Mouse (Mus musculus): Measurements from ENCODE around the gene Fam71a.

The Fam71a gene

DNA sequence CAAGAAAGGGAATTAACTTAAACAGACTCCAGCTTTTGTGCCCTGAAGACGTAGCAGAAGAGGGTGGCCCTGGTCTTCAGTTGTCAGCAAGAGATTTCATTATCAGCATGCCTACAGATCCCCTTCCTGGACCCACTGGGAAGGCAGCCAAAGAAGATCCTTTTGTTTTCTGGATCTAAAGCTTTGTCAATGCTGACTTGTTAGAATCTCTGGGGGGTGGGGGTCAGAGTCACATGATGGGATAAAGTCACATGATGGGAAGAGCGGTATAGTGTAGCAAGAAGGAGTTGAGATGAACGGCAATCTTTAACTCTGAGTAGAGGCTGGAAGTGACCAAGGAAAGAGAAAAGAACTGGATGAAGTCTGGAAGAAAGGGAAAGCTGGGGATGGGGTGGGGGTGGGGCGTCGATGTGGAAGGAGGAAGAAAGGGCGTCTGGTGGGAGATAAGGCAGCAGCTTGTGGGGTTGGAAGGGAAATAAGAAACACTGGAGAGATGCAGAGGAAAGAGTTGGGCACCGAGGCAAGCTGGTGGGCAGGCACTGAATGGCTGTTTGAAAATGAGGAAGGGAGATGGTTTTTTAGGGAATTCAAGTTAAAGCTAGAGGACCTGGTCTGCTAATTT is 25.6 kb downstream of the Fam71a start:
- Histone ChIP-seq H3K4me1 (replicated peaks; ENCODE audit: low read depth, low read length) (peaks cover 12% of the 10 kb centered on the region; the same call in 1 of the 2 replicates), H3K9me3 (ENCODE audit: low read length) (peaks cover 51% of the 10 kb centered on the region), H3K36me3 (ENCODE audit: insufficient read depth, low read length) (no peaks in the 10 kb centered on the region), H3K4me3 (replicated peaks; ENCODE audit: low read length) (no peak overlapping the region), H3K27me3 (ENCODE audit: insufficient read depth, low read length) (no peaks in the 10 kb centered on the region)
- TF ChIP-seq NANOG (IDR thresholded peaks at IDR 0.05; ENCODE audit: borderline replicate concordance, low read length) (no peak), CTCF (conservative IDR thresholded peaks at IDR 0.05; ENCODE audit: low read length) (no peak), POU5F1 (IDR thresholded peaks at IDR 0.05; ENCODE audit: borderline replicate concordance, low read length) (no peak)

DNA sequence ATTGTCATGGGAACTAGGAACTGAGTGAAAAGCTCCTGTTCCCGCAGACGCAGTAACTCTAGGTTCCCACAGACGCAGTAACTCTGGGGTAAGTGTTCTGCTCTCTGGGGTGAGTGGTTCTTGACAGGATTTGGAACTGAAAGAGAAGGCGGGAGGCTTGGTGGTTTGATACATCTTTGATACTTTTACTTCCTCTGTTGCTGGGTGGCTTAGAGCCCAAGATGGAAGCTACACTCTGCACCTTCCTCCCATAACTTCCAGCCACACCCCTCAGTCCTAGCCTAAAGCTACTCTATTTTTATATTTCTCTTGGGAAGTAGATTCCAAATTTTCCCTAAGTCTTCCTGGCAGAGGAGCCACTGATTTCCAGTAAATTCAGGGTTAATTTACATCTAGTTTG is 26.2 kb downstream of the Fam71a start:
- H3K36me3 ChIP-seq (ENCODE audit: insufficient read depth, low read length) = no peaks in the 10 kb centered on the region
- TF ChIP-seq POU5F1 (IDR thresholded peaks at IDR 0.05; ENCODE audit: borderline replicate concordance, low read length) (no peak), NANOG (IDR thresholded peaks at IDR 0.05; ENCODE audit: borderline replicate concordance, low read length) (no peak), CTCF (conservative IDR thresholded peaks at IDR 0.05; ENCODE audit: low read length) (no peak)
- H3K27me3 ChIP-seq (ENCODE audit: insufficient read depth, low read length) = no peaks in the 10 kb centered on the region
- peaks cover 46% of the 10 kb centered on the region for H3K9me3 ChIP-seq (ENCODE audit: low read length)
- H3K4me3 ChIP-seq (replicated peaks; ENCODE audit: low read length) = no peak overlapping the region
- peaks cover 12% of the 10 kb centered on the region; the same call in 1 of the 2 replicates for H3K4me1 ChIP-seq (replicated peaks; ENCODE audit: low read depth, low read length)

DNA sequence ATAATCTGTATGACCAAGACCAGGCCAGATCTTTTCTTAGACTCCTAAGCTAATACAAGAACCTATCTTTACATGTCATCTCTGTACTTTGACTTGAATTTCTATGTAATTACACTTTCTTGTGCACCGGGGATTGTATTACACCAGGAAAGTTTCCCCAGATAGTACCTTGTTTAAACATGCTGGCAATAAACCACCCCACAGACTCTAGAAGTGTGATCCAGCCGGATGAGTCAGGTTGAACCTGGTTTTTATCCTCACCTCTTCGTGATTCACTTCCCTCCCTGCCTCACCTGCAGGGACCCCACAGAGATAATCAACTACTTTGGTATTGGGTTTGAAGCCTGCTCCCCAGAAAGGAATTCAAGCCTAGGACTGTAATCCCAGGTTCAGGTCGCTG is 29.2 kb downstream of the Fam71a start:
- Histone ChIP-seq H3K9me3 (ENCODE audit: low read length) (peaks cover 19% of the 10 kb centered on the region), H3K4me3 (replicated peaks; ENCODE audit: low read length) (no peak overlapping the region), H3K36me3 (ENCODE audit: insufficient read depth, low read length) (no peaks in the 10 kb centered on the region), H3K27me3 (ENCODE audit: insufficient read depth, low read length) (no peaks in the 10 kb centered on the region), H3K4me1 (replicated peaks; ENCODE audit: low read depth, low read length) (peaks cover 17% of the 10 kb centered on the region; the same call in 1 of the 2 replicates)
- TF ChIP-seq POU5F1 (IDR thresholded peaks at IDR 0.05; ENCODE audit: borderline replicate concordance, low read length) = no peak

DNA sequence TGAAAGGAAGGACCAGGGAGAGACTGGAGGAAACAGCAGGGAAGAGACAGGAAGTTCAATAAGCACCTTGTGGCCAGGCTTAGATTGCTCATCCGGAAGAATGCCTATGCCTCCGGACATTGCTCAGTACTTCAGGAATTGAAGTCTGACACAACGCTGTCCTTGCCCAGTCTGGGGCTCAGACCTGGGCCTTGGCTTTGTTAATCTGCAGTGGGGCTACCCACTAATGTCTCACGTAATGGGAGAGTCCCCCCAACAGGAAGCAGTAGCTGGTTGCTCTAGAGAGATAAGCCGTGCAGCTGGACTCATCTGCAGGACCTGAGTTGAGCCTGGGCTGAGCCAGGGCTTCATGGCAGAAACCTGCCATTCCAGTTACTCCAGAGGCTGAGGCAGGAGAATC is 31.7 kb downstream of the Fam71a start:
- Histone ChIP-seq H3K27me3 (ENCODE audit: insufficient read depth, low read length) (no peaks in the 10 kb centered on the region), H3K4me1 (replicated peaks; ENCODE audit: low read depth, low read length) (0 out of 2 replicates have a peak, but pooled peaks cover 6% of the 10 kb centered on the region)

DNA sequence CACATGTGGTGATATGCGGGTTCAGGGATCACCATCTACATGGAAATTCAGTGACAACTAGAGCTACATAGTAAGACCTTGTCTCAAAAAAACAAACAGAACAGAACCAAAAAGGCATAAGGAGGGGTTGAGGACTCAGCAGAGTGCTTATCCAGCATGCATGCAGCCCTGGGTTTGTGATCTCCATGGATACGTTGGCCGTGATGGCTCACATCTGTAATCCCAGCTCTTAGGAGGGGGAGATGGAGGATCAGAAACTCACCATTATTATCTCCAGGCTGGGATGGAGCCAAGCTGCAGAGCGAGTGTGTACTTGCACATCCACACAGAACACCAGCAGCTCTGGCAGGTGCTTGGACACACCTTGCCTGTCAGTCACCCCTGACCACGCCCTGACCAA is 32.4 kb downstream of the Fam71a start:
- Histone ChIP-seq H3K36me3 (ENCODE audit: insufficient read depth, low read length) (no peaks in the 10 kb centered on the region), H3K27me3 (ENCODE audit: insufficient read depth, low read length) (no peaks in the 10 kb centered on the region), H3K9me3 (ENCODE audit: low read length) (peaks cover 10% of the 10 kb centered on the region), H3K4me1 (replicated peaks; ENCODE audit: low read depth, low read length) (0 out of 2 replicates have a peak, but pooled peaks cover 6% of the 10 kb centered on the region), H3K4me3 (replicated peaks; ENCODE audit: low read length) (no peak overlapping the region)
- no peak for TF ChIP-seq CTCF (conservative IDR thresholded peaks at IDR 0.05; ENCODE audit: low read length)
- TF ChIP-seq NANOG (IDR thresholded peaks at IDR 0.05; ENCODE audit: borderline replicate concordance, low read length) = no peak
- no peak for TF ChIP-seq POU5F1 (IDR thresholded peaks at IDR 0.05; ENCODE audit: borderline replicate concordance, low read length)

More for the DNA sequence above, 31.7 kb downstream of the Fam71a start:
- Histone ChIP-seq H3K36me3 (ENCODE audit: insufficient read depth, low read length) (no peaks in the 10 kb centered on the region), H3K4me3 (replicated peaks; ENCODE audit: low read length) (no peak overlapping the region), H3K9me3 (ENCODE audit: low read length) (peaks cover 11% of the 10 kb centered on the region)
- no peak for TF ChIP-seq POU5F1 (IDR thresholded peaks at IDR 0.05; ENCODE audit: borderline replicate concordance, low read length)

DNA sequence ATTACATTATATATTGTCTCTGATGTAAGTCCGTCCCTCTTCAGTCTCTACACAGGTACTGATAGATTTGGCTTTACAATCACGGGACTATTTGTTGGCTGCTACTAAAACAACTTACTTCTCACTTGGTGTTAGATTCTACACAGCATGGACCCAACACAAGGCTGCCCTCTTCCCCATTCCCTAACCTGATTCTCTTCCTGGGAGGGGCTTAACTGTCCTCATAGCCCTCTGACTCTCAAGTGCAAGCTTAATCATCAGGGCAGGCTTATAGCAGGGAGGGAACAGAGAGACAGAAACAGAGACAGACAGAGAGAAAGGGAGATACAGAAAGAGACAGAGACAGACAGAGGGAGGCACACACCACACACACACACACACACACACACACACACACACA is 32.9 kb downstream of the Fam71a start:
- no peak for TF ChIP-seq CTCF (conservative IDR thresholded peaks at IDR 0.05; ENCODE audit: low read length)
- TF ChIP-seq POU5F1 (IDR thresholded peaks at IDR 0.05; ENCODE audit: borderline replicate concordance, low read length) = no peak
- TF ChIP-seq NANOG (IDR thresholded peaks at IDR 0.05; ENCODE audit: borderline replicate concordance, low read length) = no peak
- no peak overlapping the region for H3K4me3 ChIP-seq (replicated peaks; ENCODE audit: low read length)
- H3K36me3 ChIP-seq (ENCODE audit: insufficient read depth, low read length) = no peaks in the 10 kb centered on the region
- 0 out of 2 replicates have a peak, but pooled peaks cover 6% of the 10 kb centered on the region for H3K4me1 ChIP-seq (replicated peaks; ENCODE audit: low read depth, low read length)
- H3K27me3 ChIP-seq (ENCODE audit: insufficient read depth, low read length) = no peaks in the 10 kb centered on the region
- H3K9me3 ChIP-seq (ENCODE audit: low read length) = peaks cover 10% of the 10 kb centered on the region

DNA sequence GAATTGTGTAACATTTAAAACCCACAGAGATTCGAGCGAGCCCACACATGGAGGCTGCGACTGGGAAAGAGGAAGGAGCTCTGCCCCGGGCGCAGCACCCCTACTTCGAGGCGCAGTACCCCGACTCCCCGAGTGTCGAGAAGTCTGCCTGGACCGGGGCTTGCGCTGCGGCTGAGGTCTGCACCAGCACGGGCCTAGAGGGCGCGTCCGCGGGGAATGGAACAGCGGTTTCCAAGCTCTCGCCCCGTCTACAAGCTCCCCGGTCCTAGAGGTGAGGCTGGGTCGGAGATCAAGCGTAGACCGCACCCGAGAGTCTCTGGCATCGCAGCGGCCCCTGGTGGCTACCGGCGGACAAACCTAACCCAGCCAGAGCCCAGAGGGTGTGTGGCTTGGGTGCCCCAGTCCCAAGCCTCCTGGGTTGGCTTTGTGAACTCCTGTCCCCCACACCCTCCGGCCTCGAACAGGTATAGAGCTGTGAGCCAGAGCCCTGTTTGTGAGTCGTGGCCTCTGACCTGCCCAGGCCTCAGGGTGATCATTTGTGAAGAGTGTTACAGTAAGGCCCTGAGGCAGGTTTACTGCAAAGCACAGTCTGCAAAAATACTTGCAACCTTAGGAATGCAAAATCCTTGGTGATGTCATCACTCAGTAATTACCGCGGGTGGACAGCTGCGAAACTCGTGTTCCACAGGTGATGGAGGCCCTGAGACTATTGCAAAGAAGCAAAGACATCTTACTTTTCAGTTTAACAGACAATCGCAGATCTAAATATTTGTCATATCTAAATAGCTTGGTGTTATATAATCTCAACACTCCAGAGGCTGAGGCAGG is 38.6 kb downstream of the Fam71a start:
- Histone ChIP-seq H3K27me3 (ENCODE audit: insufficient read depth, low read length) (peaks cover 21% of the 10 kb centered on the region), H3K4me1 (replicated peaks; ENCODE audit: low read depth, low read length) (peaks cover 10% of the 10 kb centered on the region), H3K4me3 (replicated peaks; ENCODE audit: low read length) (peak overlapping the region; percentile 71), H3K36me3 (ENCODE audit: insufficient read depth, low read length) (no peaks in the 10 kb centered on the region), H3K9me3 (ENCODE audit: low read length) (peaks cover 10% of the 10 kb centered on the region)
- TF ChIP-seq NANOG (IDR thresholded peaks at IDR 0.05; ENCODE audit: borderline replicate concordance, low read length) = no peak
- no peak for TF ChIP-seq POU5F1 (IDR thresholded peaks at IDR 0.05; ENCODE audit: borderline replicate concordance, low read length)
- TF ChIP-seq CTCF (conservative IDR thresholded peaks at IDR 0.05; ENCODE audit: low read length) = peak; percentile 21; the same call in 1 of the 2 replicates

DNA sequence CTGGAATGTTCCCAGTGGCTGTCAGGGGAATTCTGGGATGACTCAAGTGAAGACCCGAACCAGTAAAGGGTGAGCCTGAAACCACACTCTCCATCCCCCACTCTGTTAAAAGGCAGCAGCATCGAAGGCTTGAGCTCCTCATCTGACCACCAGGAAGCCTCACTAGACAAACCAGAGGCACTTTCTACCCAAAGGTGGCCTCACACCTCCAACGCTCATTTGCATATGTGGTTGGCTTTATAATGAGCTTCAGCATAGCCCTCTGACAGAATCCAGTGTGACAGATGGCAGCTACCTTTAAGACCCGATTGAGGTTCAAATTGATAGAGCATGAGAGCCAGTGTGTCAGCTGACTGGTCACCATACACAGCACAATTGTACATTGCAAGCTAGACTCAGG is 40.3 kb downstream of the Fam71a start:
- H3K4me3 ChIP-seq (replicated peaks; ENCODE audit: low read length) = no peak overlapping the region
- no peaks in the 10 kb centered on the region for H3K36me3 ChIP-seq (ENCODE audit: insufficient read depth, low read length)
- TF ChIP-seq POU5F1 (IDR thresholded peaks at IDR 0.05; ENCODE audit: borderline replicate concordance, low read length) (no peak), CTCF (conservative IDR thresholded peaks at IDR 0.05; ENCODE audit: low read length) (no peak), NANOG (IDR thresholded peaks at IDR 0.05; ENCODE audit: borderline replicate concordance, low read length) (no peak)
- H3K9me3 ChIP-seq (ENCODE audit: low read length) = peaks cover under 1% of the 10 kb centered on the region; the same call in 1 of the 2 replicates
- H3K4me1 ChIP-seq (replicated peaks; ENCODE audit: low read depth, low read length) = peaks cover 10% of the 10 kb centered on the region
- H3K27me3 ChIP-seq (ENCODE audit: insufficient read depth, low read length) = peaks cover 21% of the 10 kb centered on the region

Data from E14TG2a.4 (cell line).